Mouse (Mus musculus): Measurements from ENCODE around the gene Slc39a9. TPM values are rescaled to one million over a fixed set of nuclear protein-coding genes. Genes with fewer than 3 reads are reported as not detected.

Slc39a9 gene
- 44.9 TPM for polyA plus RNA-seq (2017; shearing (Covaris generic))

GRCm38 (mm10) chr12:80643693-80644505, at the start of gene Slc39a9, which contains the start of gene Erh:
TSS of gene Slc39a9 (plus strand) at chr12:80643883.
TSS of gene Erh (minus strand) at chr12:80644341.

GRCm38 (mm10) chr12:80692269-80692972, 48.7 kb downstream of the Slc39a9 start, which contains the start of gene Plekhd1:
TSS of gene Plekhd1 (plus strand) at chr12:80692591.

Other genes with a start within 250 kb of the Slc39a9 start
- gene Dcaf5, start 207.3 kb upstream of the Slc39a9 start, polyA plus RNA-seq (2017; shearing (Covaris generic)), result 15.8 TPM
- gene Exd2, start 180.8 kb upstream of the Slc39a9 start, polyA plus RNA-seq (2017; shearing (Covaris generic)), result 48.6 TPM
- not detected for gene Galnt16, start 125.6 kb upstream of the Slc39a9 start, polyA plus RNA-seq (2017; shearing (Covaris generic))
- gene Erh, start 458 bp downstream of the Slc39a9 start, polyA plus RNA-seq (2017; shearing (Covaris generic)), result 80.2 TPM
- 0.20 TPM for gene Plekhd1, start 48.7 kb downstream of the Slc39a9 start, polyA plus RNA-seq (2017; shearing (Covaris generic))
- not detected for gene Ccdc177, start 116.8 kb downstream of the Slc39a9 start, polyA plus RNA-seq (2017; shearing (Covaris generic))
- 19.9 TPM for gene Susd6, start 146.6 kb downstream of the Slc39a9 start, polyA plus RNA-seq (2017; shearing (Covaris generic))